Mouse (Mus musculus) gonadal fat pad, adult 2 months (tissue): ENCODE data around the gene Arhgap22. TPM values are rescaled to one million over a fixed set of nuclear protein-coding genes. Genes with fewer than 3 reads are reported as not detected.

ENCODE experiments used
- DNase-seq: peaks from one replicate; pipeline ENCODE4 v3.0.0-alpha.2; 2012; ENCODE audit warnings: low read depth
- polyA plus RNA-seq: library from polyadenylated mRNA; depleted of rRNA; stranded (reverse); fragments of >200 nt; gene quantifications from 2 replicates; pipeline ENCODE4 v1.2.3, GENCODE M21; 2012

The Arhgap22 gene
- polyA plus RNA-seq, 1 experiment: 5.4 TPM

- no peak for DNase-seq
Observed at GRCm38 (mm10) chr14:33280921-33281320, 67.1 kb downstream of the Arhgap22 start.

DNA sequence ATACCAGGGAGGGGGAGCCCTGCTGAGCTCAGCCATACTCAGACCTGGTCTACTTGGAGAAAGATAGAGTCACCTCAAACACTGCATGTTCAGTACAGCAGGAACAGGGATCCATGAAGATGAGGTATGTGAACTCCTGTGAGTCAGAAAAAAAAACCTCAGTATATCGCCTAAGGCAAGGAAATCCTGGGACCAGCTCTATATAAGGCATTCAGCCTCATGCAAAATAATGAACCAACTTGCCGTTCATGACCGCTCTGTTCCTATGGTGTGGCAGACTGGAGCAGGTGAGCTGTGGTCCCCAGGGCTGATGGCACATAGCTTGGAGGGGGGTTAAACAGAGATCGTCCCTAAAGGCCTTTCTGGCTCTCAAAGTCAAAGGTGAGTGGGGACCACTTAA is 68.6 kb downstream of the Arhgap22 start:
- no peak for DNase-seq

DNA sequence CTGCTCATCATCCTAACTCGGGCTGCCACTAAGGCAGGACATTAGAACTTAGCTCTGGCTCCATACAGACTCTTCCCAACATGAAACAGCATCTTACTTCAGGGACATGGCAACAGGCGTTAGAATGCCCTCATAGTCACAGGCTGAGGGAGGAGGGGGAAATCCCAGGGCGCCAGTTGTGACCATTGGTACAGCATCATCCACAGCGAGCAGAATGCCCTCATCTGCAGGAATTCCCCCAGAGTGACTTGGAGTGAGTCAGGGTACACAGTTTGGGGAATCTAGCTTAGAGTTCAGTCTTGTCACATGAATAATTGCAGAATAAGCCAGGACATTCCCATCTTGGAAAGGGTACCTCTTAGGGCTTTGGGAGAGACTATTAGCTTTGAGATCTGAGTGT is 74.1 kb downstream of the Arhgap22 start:
- DNase-seq: no peak

- no peak for DNase-seq
Observed at GRCm38 (mm10) chr14:33290038-33290437, 76.2 kb downstream of the Arhgap22 start.

DNA sequence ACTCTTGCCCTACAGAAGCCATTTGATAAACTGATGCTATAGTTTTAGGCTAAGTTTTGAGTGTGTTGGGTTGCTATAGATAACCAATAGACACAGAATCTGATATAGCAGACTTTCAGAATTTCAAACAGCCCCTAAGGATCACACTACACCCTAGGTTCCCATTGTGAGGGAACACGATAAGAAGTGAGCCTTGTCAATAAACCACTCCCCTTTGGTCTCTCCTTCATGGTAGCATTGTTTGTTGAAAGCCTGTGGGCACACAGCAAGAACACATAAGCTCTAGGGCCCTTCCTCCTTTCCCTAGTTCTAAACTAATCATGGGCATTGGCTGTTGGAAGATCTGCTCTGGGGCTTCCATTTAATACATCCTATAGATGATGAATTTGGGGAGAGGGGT is 80.7 kb downstream of the Arhgap22 start:
- DNase-seq: no peak

GRCm38 (mm10) chr14:33296698-33297341 is 83.0 kb downstream of the Arhgap22 start:
- no peak for DNase-seq

- DNase-seq: no peak
Observed at GRCm38 (mm10) chr14:33300591-33300990, 86.8 kb downstream of the Arhgap22 start.

DNA sequence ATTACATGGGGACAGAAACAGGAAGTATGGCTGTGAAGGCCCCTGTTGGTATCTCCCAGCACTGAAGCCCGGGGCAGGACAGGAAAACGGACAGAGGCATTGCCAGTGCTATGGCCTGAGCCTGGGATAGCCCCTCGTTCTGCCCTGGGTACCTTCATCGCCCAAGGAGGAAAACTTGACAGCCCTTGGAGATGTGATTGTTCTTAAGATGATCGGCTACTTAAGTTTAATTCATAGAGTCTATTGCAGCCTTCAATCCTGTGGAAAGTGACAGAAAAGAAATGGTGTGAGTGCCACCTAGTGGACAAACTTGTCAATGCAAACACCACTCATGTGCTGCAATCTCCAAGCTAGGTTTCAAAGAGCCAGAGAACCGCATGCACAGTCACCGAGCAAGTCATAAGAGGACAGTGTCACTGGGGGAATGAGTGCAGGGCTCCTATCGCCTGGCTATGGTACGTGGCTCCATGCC is 89.6 kb downstream of the Arhgap22 start:
- DNase-seq: no peak

- no peak for DNase-seq
Observed at GRCm38 (mm10) chr14:33305645-33306281, 91.9 kb downstream of the Arhgap22 start.

DNA sequence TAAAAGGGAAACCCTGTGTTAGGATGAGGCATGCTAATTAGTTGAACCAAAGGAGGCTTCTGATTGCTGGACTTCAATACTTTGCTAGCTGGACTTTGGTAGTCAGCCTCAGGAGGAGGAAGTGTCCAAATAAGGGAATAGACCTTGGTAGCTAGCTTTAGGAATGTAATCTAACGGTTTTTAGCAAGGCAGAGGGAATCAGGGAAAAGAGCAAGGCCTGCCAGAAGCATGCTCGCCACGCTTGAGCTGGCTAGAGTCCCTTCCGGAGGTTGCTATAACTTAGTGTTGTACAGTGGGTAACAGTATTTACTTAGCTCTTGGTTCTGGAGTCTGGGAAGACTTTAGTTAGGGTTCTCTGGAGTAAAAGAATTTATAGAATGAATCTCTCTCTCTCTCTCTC is 96.9 kb downstream of the Arhgap22 start:
- no peak for DNase-seq

DNA sequence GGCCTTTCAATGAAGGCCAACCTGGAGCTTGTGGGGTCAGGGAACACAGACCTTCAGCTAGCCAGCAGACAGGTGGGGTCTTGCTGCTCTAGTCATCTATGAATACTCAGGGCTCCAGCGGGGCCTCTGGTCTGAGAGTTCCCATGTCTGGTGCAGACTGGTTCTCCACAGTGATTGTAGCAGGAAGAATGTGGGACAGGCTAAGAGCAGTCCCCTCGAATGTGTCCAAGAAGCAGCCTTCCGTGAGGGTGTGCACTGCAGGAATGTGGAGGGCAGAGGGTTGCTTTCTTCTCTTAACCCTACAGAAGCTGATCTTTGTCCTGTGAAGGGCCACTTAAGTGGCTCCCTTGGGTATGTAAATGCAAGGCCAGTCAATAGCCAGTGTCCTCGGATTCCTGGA is 98.5 kb downstream of the Arhgap22 start:
- DNase-seq: no peak

GRCm38 (mm10) chr14:33313624-33314023 is 99.8 kb downstream of the Arhgap22 start:
- DNase-seq: no peak

- DNase-seq: no peak
Observed at GRCm38 (mm10) chr14:33314160-33314559, 100.3 kb downstream of the Arhgap22 start.

GRCm38 (mm10) chr14:33315111-33315510 is 101.3 kb downstream of the Arhgap22 start:
- no peak for DNase-seq

GRCm38 (mm10) chr14:33315771-33316170 is 101.9 kb downstream of the Arhgap22 start:
- DNase-seq: no peak

DNA sequence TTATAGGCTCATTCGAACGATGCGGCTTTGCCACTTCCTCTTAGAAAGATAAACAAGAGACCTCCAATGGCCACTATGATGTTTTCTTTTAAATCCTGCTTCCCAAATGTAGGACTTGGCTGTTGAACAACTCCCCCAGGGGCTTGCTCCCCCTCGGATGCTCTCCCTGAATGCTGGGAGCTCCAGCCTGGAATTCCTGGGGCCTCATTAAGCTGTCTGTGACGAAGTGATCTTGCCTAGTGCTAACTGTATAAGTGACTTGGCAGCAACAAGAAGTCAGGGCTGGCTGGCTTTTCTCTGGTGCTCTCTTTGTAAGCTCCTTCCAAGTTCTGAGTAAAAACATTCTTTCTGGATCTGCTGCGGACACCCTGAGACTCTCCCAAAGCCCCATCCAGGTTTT is 104.1 kb downstream of the Arhgap22 start:
- DNase-seq: no peak

DNA sequence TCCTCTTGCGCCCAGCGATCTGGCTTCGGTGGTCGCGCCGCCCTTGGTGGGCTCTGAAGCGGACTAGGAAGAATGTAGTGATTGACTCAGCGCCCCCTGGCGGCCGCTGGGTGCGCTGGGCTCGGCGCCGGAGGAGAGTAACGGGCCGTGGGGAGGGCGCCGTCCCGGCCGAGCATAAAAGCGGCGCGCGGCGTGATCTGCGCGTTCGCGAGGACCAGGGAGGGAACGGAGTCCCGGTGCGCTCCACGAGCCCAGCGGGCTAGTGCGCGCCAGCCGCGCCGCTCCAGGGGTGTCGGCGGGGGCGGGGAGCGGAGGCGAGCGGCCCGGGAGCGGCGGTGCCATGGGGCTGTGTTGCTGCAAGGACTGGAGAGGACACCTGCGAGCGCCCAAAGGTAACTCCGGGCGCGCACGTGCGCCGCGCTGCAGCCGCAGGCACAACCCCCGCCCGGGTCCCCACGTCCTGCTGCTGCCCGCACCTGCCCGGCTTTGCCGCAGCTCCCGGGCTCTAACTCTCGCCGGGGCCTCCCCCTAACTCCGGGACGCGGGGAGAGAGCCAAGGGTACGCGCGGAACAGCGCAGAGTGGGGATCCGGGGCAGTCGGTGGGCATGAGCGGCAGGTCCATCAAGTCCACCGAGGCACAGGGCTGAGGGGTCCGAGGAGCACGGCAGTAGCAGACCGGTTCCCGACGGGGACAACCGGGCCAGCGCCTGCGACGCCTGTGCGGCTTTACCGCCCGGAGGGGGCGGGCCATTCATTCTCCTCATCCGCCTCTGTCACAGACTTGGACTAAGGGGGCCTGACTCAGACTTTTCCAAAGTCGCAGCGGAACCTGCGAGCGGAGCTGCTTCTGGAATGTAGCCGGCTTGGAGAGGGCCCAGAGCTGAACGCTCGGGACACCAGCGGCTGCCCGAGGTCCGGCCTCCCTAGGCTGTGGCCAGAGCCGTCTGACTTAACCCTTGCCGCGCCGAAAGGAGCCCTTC is 106.0 kb downstream of the Arhgap22 start:
- no peak for DNase-seq

DNA sequence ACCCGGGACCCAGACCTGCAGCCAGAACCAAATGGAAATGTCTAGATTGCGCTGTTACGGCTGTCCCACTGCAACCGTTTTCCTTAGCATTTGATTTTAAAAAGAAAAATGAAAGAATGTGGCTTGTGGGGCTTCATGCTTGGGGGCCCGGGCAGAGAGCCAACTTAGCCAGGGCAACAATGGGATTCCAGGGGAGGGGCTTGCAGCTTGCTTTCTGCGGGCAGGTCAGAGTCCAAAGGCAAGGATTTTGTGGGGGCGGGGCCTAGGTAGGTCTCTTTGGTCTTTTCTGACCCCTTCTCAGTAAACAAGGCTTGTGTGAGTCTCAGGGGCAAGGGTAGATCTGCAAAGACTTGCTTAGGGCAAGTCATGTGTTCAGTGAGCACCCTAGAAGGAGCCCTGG is 107.0 kb downstream of the Arhgap22 start:
- DNase-seq: no peak

GRCm38 (mm10) chr14:33322661-33323088 is 108.8 kb downstream of the Arhgap22 start:
- DNase-seq: no peak

GRCm38 (mm10) chr14:33324556-33324955 is 110.7 kb downstream of the Arhgap22 start:
- DNase-seq: no peak

GRCm38 (mm10) chr14:33328369-33328768 is 114.5 kb downstream of the Arhgap22 start:
- no peak for DNase-seq

- no peak for DNase-seq
Observed at GRCm38 (mm10) chr14:33329297-33329805, 115.5 kb downstream of the Arhgap22 start.
